Mouse (Mus musculus): ENCODE measurements around the gene Tmcc2. TPM values are rescaled to one million over a fixed set of nuclear protein-coding genes. Genes with fewer than 3 reads are reported as not detected.
"Not testable (repeated sequence)": the region's sequence is repeated elsewhere in the genome, so short reads cannot be mapped to it uniquely, and the experiment has no call there.

The Tmcc2 gene
- total RNA-seq, 2 experiments from 2014 or later: 4.8 to 12.5 TPM

GRCm38 (mm10) chr1:132372896-132373534 lies 18.1 kb downstream of the Tmcc2 start:
- no peak for ATAC-seq (replicated peaks; ENCODE audit: low FRiP score, low TSS enrichment, poor library complexity, severe bottlenecking)

GRCm38 (mm10) chr1:132372354-132372753 lies 18.7 kb downstream of the Tmcc2 start:
- ATAC-seq (replicated peaks; ENCODE audit: low FRiP score, low TSS enrichment, poor library complexity, severe bottlenecking): no peak

GRCm38 (mm10) chr1:132371298-132372081 lies 19.6 kb downstream of the Tmcc2 start:
- no peak for ATAC-seq (replicated peaks; ENCODE audit: low FRiP score, low TSS enrichment, poor library complexity, severe bottlenecking)

GRCm38 (mm10) chr1:132370681-132371173 lies 20.4 kb downstream of the Tmcc2 start:
- no peak for ATAC-seq (replicated peaks; ENCODE audit: low FRiP score, low TSS enrichment, poor library complexity, severe bottlenecking)

- peak; percentile 97 for ATAC-seq (replicated peaks; ENCODE audit: low FRiP score, low TSS enrichment, poor library complexity, severe bottlenecking)
Observed at GRCm38 (mm10) chr1:132367692-132368506, 23.2 kb downstream of the Tmcc2 start.

- no peak for ATAC-seq (replicated peaks; ENCODE audit: low FRiP score, low TSS enrichment, poor library complexity, severe bottlenecking)
Observed at GRCm38 (mm10) chr1:132366937-132367336, 24.1 kb downstream of the Tmcc2 start.

DNA sequence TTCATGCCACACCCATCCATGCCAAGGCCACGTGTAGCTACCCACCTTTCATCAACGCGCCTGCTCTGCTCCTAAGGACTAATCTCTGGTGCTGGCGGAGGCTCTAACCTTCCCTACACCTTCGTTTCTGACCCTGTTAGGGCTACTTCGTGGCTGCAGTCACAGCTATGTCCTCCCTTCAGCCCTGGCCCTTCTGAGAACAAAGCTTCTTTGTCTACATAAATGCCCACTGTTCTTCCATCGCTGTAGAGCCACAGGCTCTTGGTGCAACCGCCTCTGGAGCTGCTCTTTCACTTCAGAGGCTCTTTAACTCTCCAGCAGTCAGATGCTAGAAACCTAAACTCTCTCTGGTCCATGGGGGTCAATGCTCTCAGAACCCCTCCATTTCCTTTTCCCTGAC lies 24.8 kb downstream of the Tmcc2 start:
- ATAC-seq (replicated peaks; ENCODE audit: low FRiP score, low TSS enrichment, poor library complexity, severe bottlenecking): no peak

DNA sequence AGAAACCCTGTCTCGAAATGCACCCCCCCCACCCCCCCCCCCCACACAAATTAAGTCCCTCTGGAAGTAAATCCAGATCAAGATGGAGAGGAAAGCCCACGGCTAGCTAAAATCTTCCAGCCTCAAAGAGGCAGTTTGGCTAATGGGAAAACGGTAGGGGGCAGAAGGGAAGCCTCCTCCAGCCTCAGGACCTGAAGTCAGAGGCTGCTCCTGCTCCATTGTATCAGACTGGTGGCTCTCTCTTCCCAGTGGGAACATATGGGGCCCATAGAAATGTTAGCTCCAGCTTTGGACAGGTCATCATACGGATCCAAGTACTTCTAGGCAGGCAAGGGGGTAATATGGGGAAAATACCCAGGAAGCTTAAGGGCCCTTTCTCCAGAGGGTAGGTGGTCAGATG lies 25.4 kb downstream of the Tmcc2 start:
- ATAC-seq (replicated peaks; ENCODE audit: low FRiP score, low TSS enrichment, poor library complexity, severe bottlenecking): no peak

GRCm38 (mm10) chr1:132364896-132365557 lies 26.1 kb downstream of the Tmcc2 start:
- ATAC-seq (replicated peaks; ENCODE audit: low FRiP score, low TSS enrichment, poor library complexity, severe bottlenecking): no peak

- no peak for ATAC-seq (replicated peaks; ENCODE audit: low FRiP score, low TSS enrichment, poor library complexity, severe bottlenecking)
Observed at GRCm38 (mm10) chr1:132364388-132364787, 26.7 kb downstream of the Tmcc2 start.

- ATAC-seq (replicated peaks; ENCODE audit: low FRiP score, low TSS enrichment, poor library complexity, severe bottlenecking): no peak
Observed at GRCm38 (mm10) chr1:132361959-132362358, 29.1 kb downstream of the Tmcc2 start.

DNA sequence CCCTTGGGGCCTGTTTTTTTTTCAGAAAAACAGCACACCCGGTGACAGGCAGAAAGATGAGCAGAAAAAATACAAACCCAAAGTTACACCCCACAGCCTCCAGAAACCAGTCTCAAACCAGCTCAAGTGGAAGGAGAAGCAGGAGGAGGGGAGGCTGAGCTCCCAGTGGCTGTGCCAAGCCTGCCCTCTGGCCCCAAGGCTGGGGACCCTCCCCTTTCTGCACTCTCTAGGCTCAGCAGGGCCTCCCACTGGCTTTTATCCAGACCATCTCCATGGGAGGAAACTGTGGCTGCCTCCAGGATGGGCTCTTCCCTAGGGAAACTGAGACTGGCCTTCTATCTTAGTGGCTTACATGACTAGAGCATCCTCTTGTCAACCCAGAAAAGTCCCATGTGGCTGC lies 34.2 kb downstream of the Tmcc2 start:
- no peak for ATAC-seq (replicated peaks; ENCODE audit: low FRiP score, low TSS enrichment, poor library complexity, severe bottlenecking)

GRCm38 (mm10) chr1:132355841-132356242 lies 35.2 kb downstream of the Tmcc2 start:
- peak; percentile 81 for ATAC-seq (replicated peaks; ENCODE audit: low FRiP score, low TSS enrichment, poor library complexity, severe bottlenecking)

GRCm38 (mm10) chr1:132355162-132355601 lies 35.9 kb downstream of the Tmcc2 start:
- ATAC-seq (replicated peaks; ENCODE audit: low FRiP score, low TSS enrichment, poor library complexity, severe bottlenecking): no peak

- no peak for ATAC-seq (replicated peaks; ENCODE audit: low FRiP score, low TSS enrichment, poor library complexity, severe bottlenecking)
Observed at GRCm38 (mm10) chr1:132354234-132354633, 36.8 kb downstream of the Tmcc2 start.

- ATAC-seq (replicated peaks; ENCODE audit: low FRiP score, low TSS enrichment, poor library complexity, severe bottlenecking): no peak
Observed at GRCm38 (mm10) chr1:132353389-132353788, 37.7 kb downstream of the Tmcc2 start.

DNA sequence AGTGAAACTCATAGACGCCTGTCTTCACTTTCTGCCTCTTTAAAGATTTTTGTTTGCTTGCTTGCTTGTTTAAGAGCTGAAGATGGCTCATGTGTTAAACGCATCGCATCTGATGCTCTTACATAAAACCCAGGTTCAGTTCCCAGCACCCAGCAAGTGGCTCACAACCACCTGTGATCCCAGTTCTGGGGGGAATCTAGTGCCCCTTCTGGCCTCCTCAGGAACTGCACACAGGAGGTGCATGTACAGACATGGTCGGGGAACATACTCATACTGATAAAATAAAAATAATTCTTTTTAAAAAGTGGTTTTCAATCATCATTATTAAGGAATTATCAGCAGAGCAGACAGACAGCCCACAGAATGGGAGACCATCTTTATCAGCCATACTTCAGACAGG lies 40.0 kb downstream of the Tmcc2 start:
- no peak for ATAC-seq (replicated peaks; ENCODE audit: low FRiP score, low TSS enrichment, poor library complexity, severe bottlenecking)

DNA sequence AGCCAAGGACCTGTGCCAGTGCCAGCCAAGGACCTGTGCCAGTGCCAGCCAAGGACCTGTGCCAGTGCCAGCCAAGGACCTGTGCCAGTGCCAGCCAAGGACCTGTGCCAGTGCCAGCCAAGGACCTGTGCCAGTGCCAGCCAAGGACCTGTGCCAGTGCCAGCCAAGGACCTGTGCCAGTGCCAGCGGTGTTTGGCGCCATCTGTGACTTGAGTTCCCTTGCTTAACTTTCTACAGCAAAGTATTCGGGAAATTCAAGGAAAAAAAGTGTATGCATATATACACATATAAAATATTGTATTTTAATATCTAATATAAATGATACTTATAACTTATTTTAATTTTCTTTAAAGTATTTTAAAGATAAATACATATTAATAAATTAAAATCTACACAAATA lies 41.5 kb downstream of the Tmcc2 start:
- not testable (repeated sequence) for ATAC-seq (replicated peaks; ENCODE audit: low FRiP score, low TSS enrichment, poor library complexity, severe bottlenecking)

DNA sequence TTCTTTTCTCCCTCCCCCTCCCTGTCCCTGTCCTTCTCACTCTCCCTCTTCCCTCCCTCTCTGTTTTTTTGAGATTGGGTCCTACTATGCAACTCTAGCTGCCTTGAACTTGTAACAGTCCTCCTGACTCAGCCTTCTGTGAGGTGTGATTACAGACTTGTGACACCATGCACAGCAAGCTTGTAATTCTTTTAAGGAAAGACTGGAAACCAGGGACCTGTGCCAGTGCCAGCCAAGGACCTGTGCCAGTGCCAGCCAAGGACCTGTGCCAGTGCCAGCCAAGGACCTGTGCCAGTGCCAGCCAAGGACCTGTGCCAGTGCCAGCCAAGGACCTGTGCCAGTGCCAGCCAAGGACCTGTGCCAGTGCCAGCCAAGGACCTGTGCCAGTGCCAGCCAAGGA lies 42.0 kb downstream of the Tmcc2 start:
- not testable (repeated sequence) for ATAC-seq (replicated peaks; ENCODE audit: low FRiP score, low TSS enrichment, poor library complexity, severe bottlenecking)
